Mouse (Mus musculus): ENCODE data around the gene Uaca.
"Not testable (repeated sequence)": the region's sequence is repeated elsewhere in the genome, so short reads cannot be mapped to it uniquely, and the experiment has no call there.

Uaca gene

GRCm38 (mm10) chr9:60794841-60795351, 554 bp downstream of the Uaca start:
- CTCF ChIA-PET: no interaction called here

DNA sequence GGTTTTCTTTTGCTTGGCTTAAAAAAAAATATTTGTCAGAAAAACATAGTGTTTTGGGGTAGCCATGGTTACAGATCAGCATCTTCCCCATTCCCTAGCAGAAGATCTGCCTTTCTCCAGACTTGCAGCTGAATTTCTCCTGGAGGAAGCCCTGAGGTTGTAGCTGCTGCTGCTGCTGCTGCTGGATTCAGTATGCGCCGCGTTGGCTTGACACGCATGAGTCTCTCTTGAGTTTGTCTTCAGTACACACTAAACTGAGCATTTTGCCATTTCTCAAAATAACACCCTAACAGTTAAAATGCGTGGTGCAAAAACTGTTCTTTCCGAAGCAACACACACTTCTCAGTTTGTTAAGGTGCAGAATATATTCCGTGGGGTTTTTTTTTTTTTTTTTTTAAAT, 1.7 kb downstream of the Uaca start:
- CTCF ChIA-PET: interaction anchor here (0.7 kb wide), 1 partner anchor 597 kb away, joined by 4 read pairs; no protein-coding TSS in a partner anchor

DNA sequence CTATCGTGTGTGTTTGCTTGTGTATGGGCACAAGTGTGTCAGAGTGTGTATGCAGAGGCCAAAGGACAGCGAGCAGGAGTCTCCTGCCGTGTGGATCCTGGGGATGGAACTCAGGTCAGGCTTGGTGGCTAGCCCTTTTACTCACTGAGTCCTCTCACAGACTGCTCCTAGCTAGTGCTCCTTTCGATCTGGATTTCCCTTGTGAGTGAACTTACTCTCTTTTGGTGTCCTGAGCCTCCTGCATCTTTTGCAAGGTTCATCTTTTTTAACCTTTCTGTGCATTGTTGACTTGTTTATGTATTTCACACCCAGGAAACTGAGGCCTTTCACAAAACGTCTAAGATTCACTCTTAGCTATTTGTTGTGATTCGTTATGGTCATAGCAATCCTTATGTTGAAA, 2.8 kb downstream of the Uaca start:
- CTCF ChIA-PET: no interaction called here

DNA sequence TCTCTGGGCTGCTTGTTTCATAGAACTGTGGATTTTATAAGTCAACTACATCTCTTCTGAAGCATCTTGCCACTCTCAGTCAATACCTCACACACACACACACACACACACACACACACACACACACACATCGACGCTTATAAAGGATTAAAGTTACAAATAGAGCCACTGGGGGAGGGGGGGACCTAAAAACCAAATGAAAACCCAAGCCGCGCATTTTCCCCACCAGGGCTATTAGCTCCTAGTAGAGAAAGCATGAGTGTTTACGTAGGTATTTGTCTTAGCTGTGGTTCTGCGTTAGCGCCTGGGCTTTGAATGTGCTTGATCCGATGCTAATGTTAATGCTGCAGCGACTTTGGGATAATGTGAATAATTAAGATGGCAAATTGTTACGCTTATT, 4.7 kb downstream of the Uaca start:
- CTCF ChIA-PET: no interaction called here

GRCm38 (mm10) chr9:60800663-60801382, 6.5 kb downstream of the Uaca start:
- CTCF ChIA-PET: interaction anchor here (0.6 kb wide), 2 partner anchors 22 to 1446 kb away, joined by 5 to 9 read pairs; no protein-coding TSS in a partner anchor

DNA sequence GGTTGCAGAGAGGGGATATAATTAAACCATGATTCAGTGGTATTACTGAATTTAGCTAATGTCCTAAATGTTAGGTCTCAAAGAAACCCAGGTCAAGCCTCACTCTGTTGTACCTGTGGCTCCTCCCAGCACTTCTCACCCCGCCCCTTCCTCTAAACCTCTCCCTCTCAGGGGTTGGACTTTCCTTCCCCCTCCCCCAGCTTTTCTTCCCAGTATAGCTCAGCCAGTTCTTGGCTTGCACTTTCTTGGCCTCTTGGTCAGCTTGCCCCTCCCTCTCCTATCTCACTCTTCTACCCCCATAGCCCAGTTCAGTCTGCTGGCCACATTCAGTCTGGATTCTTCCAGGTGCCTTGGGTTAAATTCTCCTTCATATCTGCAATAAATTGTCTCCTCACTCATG, 7.4 kb downstream of the Uaca start:
- CTCF ChIA-PET: interaction anchor here (0.6 kb wide), 1 partner anchor 1445 kb away, joined by 9 read pairs; no protein-coding TSS in a partner anchor

- CTCF ChIA-PET: no interaction called here
These were observed 8.0 kb downstream of the Uaca start for GRCm38 (mm10) chr9:60802341-60802740.

DNA sequence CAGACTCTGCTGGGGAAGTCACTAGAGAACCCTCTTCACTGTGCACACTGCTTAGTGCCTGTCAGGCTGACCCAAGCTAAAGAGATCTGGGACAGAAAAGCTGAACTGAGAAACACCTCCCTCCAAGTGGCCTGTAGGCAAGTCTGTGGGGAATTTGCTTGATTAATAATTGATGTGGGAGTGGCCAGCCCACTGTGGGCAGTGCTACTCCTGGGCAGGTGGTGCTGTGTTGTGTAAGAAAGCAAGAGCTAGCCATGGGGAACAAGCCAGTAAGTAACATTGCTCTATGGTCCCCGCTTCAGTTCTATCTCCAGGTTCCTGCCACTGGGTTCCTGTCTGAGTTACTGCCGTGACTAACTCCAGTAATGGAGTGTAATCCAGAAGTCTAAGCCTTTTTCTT, 11.7 kb downstream of the Uaca start:
- CTCF ChIA-PET: no interaction called here

DNA sequence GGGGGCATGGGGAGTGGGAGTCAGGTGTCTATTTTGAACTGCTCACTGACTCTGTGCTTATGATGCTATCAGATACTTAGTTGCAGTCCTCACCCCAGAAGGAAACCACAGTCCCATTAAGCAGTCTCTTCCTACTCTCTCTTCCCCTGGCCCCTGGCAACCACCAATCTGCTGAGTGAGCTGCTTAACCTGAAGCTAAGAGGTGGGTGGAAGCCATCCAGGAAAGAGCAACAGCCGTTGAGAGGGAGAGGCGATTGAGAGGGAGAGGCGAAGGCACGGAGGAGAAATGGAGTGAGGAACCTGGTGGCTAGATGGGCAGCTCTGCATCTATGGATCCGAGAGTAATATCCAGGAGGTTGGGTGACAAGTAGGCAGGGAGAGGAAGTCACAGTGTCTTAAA, 13.7 kb downstream of the Uaca start:
- CTCF ChIA-PET: no interaction called here

- CTCF ChIA-PET: no interaction called here
These were observed 19.0 kb downstream of the Uaca start for GRCm38 (mm10) chr9:60813139-60813880.

GRCm38 (mm10) chr9:60815502-60815901, 21.2 kb downstream of the Uaca start:
- CTCF ChIA-PET: interaction anchor here (0.6 kb wide), 1 partner anchor 405 kb away, joined by 3 read pairs; no protein-coding TSS in a partner anchor

GRCm38 (mm10) chr9:60817585-60817984, 23.2 kb downstream of the Uaca start:
- CTCF ChIA-PET: no interaction called here

DNA sequence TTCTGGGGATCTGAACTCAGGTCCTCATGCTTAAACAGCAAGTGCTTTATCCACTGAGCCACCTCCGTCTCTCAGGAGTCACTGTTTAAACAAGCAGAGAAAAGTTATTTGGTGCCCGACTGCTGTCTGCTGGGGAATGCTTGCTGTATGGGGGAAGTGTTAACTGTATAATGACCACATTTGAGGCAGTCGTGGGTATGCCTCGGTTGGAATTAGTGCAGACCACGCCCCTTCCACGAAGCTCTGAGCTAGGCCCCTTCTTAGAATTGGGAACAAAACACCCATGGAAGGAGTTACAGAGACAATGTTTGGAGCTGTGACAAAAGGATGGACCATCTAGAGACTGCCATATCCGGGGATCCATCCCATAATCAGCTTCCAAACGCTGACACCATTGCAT, 24.2 kb downstream of the Uaca start:
- CTCF ChIA-PET: not testable (repeated sequence)

DNA sequence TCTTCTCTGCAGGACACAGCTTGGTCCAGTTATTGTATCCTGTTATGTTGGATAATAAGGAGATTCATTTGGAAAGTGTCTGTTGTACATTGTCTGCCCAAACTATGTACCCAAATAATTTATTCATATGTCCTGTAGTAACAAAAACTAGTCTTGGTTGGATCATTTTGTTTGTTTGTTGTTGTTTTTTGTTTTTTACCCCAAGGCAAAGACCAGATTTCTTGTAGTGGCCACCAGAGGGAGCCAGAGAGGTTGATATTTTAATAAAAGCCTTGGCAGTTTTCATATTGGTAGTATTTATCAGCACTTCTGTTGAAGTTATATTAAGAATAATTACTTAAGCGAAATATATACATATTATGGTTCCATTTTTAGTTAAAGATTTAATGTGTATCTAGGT, 25.0 kb downstream of the Uaca start:
- CTCF ChIA-PET: no interaction called here

DNA sequence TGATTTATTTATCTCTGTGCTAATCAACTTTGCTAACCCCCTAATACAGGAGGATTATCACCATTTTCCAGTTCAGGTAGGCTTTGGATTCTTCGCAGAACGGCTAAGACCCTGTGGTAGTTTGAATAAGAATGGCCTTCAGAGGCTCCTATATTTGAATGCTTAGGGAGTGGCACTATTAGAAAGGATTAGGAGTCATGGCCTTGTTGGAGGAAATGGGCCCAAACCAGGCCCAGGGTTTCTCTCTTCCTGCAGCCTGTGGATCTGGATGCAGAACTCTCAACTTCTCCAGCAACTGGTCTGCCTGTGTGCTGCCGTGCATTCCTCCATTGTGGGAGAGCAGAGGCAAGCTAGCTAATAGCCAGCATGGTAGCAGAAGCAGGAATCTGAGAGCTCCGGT, 27.2 kb downstream of the Uaca start:
- CTCF ChIA-PET: no interaction called here

DNA sequence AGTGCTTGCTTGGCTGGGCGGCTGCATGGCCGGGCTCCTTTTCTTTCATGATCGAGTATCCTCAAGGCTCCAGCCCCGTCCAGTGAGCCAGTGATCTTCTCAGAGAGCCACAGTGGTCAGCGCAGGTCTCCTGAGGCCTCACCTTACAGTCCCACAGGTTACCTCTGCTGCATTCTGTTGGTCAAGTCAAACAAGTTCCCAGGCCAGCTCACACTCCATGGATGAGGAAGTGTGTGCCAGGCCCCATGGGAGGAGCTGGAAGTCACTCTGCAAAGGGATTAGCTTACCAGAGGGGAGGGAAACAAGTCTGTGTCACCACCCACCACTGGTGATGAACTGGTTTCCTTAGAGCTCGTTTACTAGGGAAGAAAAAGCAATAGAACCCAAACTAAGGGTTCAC, 28.3 kb downstream of the Uaca start:
- CTCF ChIA-PET: no interaction called here

- CTCF ChIA-PET: no interaction called here
These were observed 31.2 kb downstream of the Uaca start for GRCm38 (mm10) chr9:60825506-60825905.

DNA sequence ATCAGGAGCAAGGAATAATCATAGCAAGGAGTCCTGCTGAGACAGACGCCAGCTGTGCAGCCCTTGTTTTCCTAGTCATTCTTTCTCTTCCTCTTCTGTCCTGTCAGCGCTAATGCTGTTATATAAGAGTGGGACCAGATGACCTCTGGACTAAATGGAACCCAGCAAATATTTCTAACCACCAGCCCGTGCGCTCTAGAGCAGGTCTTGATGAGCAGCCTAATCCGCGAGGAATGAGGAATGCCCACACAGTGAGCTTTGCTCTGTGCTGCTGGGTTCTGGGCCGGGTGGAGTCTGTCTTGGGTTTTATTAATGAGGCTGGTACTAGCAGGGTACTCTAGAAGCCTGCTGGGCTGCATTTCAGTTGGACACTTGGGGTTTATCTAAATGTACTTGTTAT, 32.4 kb downstream of the Uaca start:
- CTCF ChIA-PET: no interaction called here

- CTCF ChIA-PET: no interaction called here
These were observed 33.9 kb downstream of the Uaca start for GRCm38 (mm10) chr9:60828196-60828595.

DNA sequence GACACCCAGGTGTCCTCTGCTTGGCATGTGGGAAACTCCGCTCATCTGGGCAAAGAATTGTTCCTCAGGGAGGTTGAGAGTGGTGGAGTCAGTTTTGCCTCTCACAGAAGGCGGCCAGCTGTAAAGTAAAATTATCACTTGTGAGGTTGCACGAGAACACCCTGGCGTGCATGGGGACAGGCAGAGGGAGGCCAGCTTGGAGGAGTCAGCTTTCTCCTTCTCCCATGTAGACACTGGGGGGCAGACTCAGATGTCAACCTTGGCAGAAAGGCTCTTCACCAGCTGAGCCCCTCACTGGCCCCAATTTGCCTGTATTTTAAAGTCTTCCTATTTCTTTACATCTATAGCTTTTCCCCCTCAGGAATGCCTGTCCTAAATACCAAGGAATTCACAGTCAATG, 35.3 kb downstream of the Uaca start:
- CTCF ChIA-PET: no interaction called here

DNA sequence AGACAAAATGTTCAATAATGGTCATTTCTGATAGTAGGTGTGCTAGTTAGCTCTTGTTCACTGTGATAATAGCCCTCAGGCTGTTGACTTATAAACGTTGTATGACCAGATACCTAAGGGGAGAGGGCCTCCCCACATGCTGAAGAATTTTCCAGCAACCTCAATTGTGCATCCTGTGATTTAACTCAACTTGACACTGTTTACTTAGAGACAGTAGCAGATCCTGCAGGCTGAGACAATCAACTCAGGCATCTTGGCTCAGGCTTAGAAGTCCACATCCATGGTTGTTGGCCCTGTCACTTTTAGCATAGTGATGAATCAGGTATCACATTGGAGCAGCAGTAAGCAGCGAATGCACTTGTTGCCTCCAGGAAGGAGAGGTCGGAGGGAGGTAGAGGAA, 35.7 kb downstream of the Uaca start:
- CTCF ChIA-PET: no interaction called here

- CTCF ChIA-PET: no interaction called here
These were observed 37.9 kb downstream of the Uaca start for GRCm38 (mm10) chr9:60832233-60832632.

DNA sequence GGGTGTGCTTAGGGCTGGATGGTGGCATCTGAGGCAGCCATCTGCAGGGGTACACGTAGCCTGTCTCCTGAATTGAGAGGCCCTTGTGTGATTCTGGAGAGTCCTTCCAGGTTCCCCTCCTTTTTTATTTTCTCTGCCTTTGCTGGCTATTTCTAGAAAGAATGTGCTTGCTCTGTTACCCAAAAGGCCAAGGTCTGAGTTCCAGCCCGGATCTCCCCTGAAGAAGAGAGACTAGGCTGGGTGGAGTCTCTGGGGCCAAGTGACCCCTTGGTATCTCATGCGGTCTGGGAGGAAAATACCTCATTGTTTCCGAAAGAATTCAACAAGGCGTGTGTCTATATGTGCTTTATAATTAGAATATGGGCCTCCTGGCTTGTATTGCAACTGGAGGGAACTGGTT, 41.8 kb downstream of the Uaca start:
- CTCF ChIA-PET: no interaction called here
